In genomic region chr1:70442209-70443080, GRCm38 (mm10) we compare ENCODE assay signal across 18 mouse cellular contexts.
DNase-seq lines count a peak whose midpoint lies in the region; ATAC-seq lines count a peak whose summit lies in the region.
"Had no signal": no experiment of that assay in that cellular context is flagged by ENCODE, and none has a peak within 500 bp of the region (broad histone marks: within the 10 kb centered on the region; RNA-seq: fewer than 3 reads in every experiment).

No protein-coding gene starts in this region.

- no peak overlapping the region for H3K4me2 ChIP-seq in neural tube, embryonic 13.5 days
- H3K4me2 ChIP-seq in hindbrain, embryonic 12.5 days (replicated peaks), result no peak overlapping the region
- peak overlapping the region; percentile 15; the same call in 1 of the 2 replicates for H3K4me2 ChIP-seq in midbrain, embryonic 14.5 days (ENCODE audit: low read length)
- no peak overlapping the region for H3K4me2 ChIP-seq in intestine, embryonic 15.5 days (replicated peaks)
- H3K4me2 ChIP-seq: heart, embryonic 12.5 days; kidney, embryonic 15.5 days; lung, embryonic 14.5 days; stomach, embryonic 15.5 days had no signal

- no peak overlapping the region for H3K27ac ChIP-seq in neural tube, embryonic 13.5 days (replicated peaks)
- no peak overlapping the region for H3K27ac ChIP-seq in hindbrain, embryonic 12.5 days
- peak overlapping the region; percentile 49; the same call in 1 of the 2 replicates for H3K27ac ChIP-seq in midbrain, embryonic 14.5 days (replicated peaks; ENCODE audit: low read depth, low read length)
- no peak overlapping the region for H3K27ac ChIP-seq in intestine, embryonic 15.5 days
- H3K27ac ChIP-seq: kidney, embryonic 15.5 days; stomach, embryonic 15.5 days had no signal

- ATAC-seq in neural tube, embryonic 13.5 days (ENCODE audit: low read depth), result peak; percentile 61; the same call in 1 of the 2 replicates
- ATAC-seq in hindbrain, embryonic 12.5 days (ENCODE audit: low FRiP score), result peak; percentile 86
- peak; percentile 62; the same call in 1 of the 2 replicates for ATAC-seq in midbrain, embryonic 14.5 days (ENCODE audit: low FRiP score, low TSS enrichment)
- no peak for ATAC-seq in cerebellum, adult (ENCODE audit: insufficient number of reproducible peaks, low FRiP score, low TSS enrichment)
- ATAC-seq in intestine, embryonic 15.5 days, result no peak
- ATAC-seq: intestine, embryonic 16.5 days had no signal

- 25% methylated on average over 9 of the region's 9 CpGs for WGBS in neural tube, embryonic 13.5 days
- 34% methylated on average over 9 of the region's 9 CpGs for WGBS in hindbrain, embryonic 12.5 days
- WGBS in midbrain, embryonic 14.5 days, result 35% methylated on average over 9 of the region's 9 CpGs
- WGBS in intestine, embryonic 15.5 days, result 75% methylated on average over 9 of the region's 9 CpGs

- H3K9me3 ChIP-seq in neural tube, embryonic 13.5 days, result no peaks in the 10 kb centered on the region
- no peaks in the 10 kb centered on the region for H3K9me3 ChIP-seq in hindbrain, embryonic 12.5 days (replicated peaks)
- H3K9me3 ChIP-seq in midbrain, embryonic 14.5 days (ENCODE audit: control insufficient read depth, low read length), result no peaks in the 10 kb centered on the region
- H3K9me3 ChIP-seq in intestine, embryonic 15.5 days, result no peaks in the 10 kb centered on the region
- H3K9me3 ChIP-seq: heart, embryonic 12.5 days; kidney, embryonic 15.5 days; stomach, embryonic 15.5 days had no signal

- no peak overlapping the region for H3K4me3 ChIP-seq in neural tube, embryonic 13.5 days
- H3K4me3 ChIP-seq in hindbrain, embryonic 12.5 days, result no peak overlapping the region
- H3K4me3 ChIP-seq in midbrain, embryonic 14.5 days (replicated peaks; ENCODE audit: low read depth, low read length), result no peak overlapping the region
- no peak overlapping the region for H3K4me3 ChIP-seq in intestine, embryonic 15.5 days (replicated peaks)
- H3K4me3 ChIP-seq: erythroblast, embryonic 14.5 days; heart, embryonic 12.5 days; kidney, embryonic 15.5 days; stomach, embryonic 15.5 days had no signal

- no peaks in the 10 kb centered on the region for H3K36me3 ChIP-seq in neural tube, embryonic 13.5 days
- no peaks in the 10 kb centered on the region for H3K36me3 ChIP-seq in hindbrain, embryonic 12.5 days
- H3K36me3 ChIP-seq in midbrain, embryonic 14.5 days (ENCODE audit: control insufficient read depth, insufficient read depth, low read length), result no peaks in the 10 kb centered on the region
- H3K36me3 ChIP-seq in intestine, embryonic 15.5 days, result no peaks in the 10 kb centered on the region
- H3K36me3 ChIP-seq: heart, embryonic 12.5 days; kidney, embryonic 15.5 days; stomach, embryonic 15.5 days had no signal

- no peak overlapping the region for H3K9ac ChIP-seq in neural tube, embryonic 13.5 days
- no peak overlapping the region for H3K9ac ChIP-seq in hindbrain, embryonic 12.5 days
- H3K9ac ChIP-seq in midbrain, embryonic 14.5 days (replicated peaks; ENCODE audit: low read length), result 0 out of 2 replicates have a peak overlapping the region, but pooled peaks have one; percentile 18
- H3K9ac ChIP-seq in intestine, embryonic 15.5 days, result no peak overlapping the region
- H3K9ac ChIP-seq: heart, embryonic 12.5 days; kidney, embryonic 15.5 days; lung, embryonic 14.5 days; stomach, embryonic 15.5 days had no signal

- peaks cover 7% of the 10 kb centered on the region; the same call in 1 of the 2 replicates for H3K4me1 ChIP-seq in neural tube, embryonic 13.5 days (replicated peaks)
- peaks cover 5% of the 10 kb centered on the region; the same call in 1 of the 2 replicates for H3K4me1 ChIP-seq in hindbrain, embryonic 12.5 days
- H3K4me1 ChIP-seq in midbrain, embryonic 14.5 days (ENCODE audit: control insufficient read depth, insufficient read depth, low read length), result no peaks in the 10 kb centered on the region; the same call in 1 of the 2 replicates
- H3K4me1 ChIP-seq in intestine, embryonic 15.5 days (replicated peaks), result no peaks in the 10 kb centered on the region
- H3K4me1 ChIP-seq: heart, embryonic 12.5 days; kidney, embryonic 15.5 days; stomach, embryonic 15.5 days had no signal

- no peaks in the 10 kb centered on the region for H3K27me3 ChIP-seq in neural tube, embryonic 13.5 days
- H3K27me3 ChIP-seq in hindbrain, embryonic 12.5 days, result no peaks in the 10 kb centered on the region
- H3K27me3 ChIP-seq in midbrain, embryonic 14.5 days (ENCODE audit: control insufficient read depth, insufficient read depth, low read length), result no peaks in the 10 kb centered on the region
- H3K27me3 ChIP-seq in intestine, embryonic 15.5 days (replicated peaks), result no peaks in the 10 kb centered on the region
- H3K27me3 ChIP-seq: heart, embryonic 12.5 days; kidney, embryonic 15.5 days; stomach, embryonic 15.5 days had no signal

- no peak for DNase-seq in neural tube, embryonic 10.5 days (ENCODE audit: extremely low spot score, low spot score)
- peak; percentile 69 for DNase-seq in midbrain, embryonic 14.5 days
- no peak for DNase-seq in urinary bladder, postnatal 36 days (ENCODE audit: low spot score in 2 of 2)
- DNase-seq: adrenal gland, postnatal 36 days; cerebellum, postnatal 14 days; layer of hippocampus, postnatal 36 days; left cerebral cortex, postnatal 4 days; lung, embryonic 14.5 days; right cerebral cortex, postnatal 14 days had no signal

Comparison
In these comparisons a context has a peak if more than half of its experiments do, and no peak if none do; other contexts are left out.
1. ATAC-seq: peak in neural tube, embryonic 13.5 days (single experiment), hindbrain, embryonic 12.5 days (single experiment) and midbrain, embryonic 14.5 days (single experiment); none in cerebellum, adult (single experiment) and intestine, embryonic 15.5 days (single experiment).